Mouse (Mus musculus) forebrain, embryonic 14.5 days (tissue): ENCODE results near the gene Rbms2. TPM values are rescaled to one million over a fixed set of nuclear protein-coding genes. Genes with fewer than 3 reads are reported as not detected.

Source experiments
- ATAC-seq: fragments of 200-750 bp; cut with Nextera tagmentation; 2 replicates; pipeline ENCODE4 v1.8.0; 2017; ENCODE audit warnings: mild to moderate bottlenecking, moderate library complexity
- DNase-seq: peaks from one replicate; pipeline ENCODE4 v3.0.0-alpha.2; 2015; ENCODE audit warnings: low spot score
- H3K27ac ChIP-seq: fragments of 300-500 bp; sonication (generic); 2 replicates; pipeline ENCODE4 v1.5.1; 2014; ENCODE audit warnings: low read depth, mild to moderate bottlenecking, control low read depth, low read length, moderate library complexity
- H3K27me3 ChIP-seq: fragments of 300-500 bp; sonication (generic); replicated peaks from 2 replicates; pipeline ENCODE4 v1.6.1; 2014; ENCODE audit warnings: low read length, control low read depth, mixed read lengths; ENCODE audit not compliant: control insufficient read depth, insufficient read depth
- H3K36me3 ChIP-seq: fragments of 300-500 bp; sonication (generic); 2 replicates; pipeline ENCODE4 v1.6.1; 2014; ENCODE audit warnings: low read length, control low read depth; ENCODE audit not compliant: control insufficient read depth, insufficient read depth
- H3K4me1 ChIP-seq: fragments of 300-500 bp; sonication (generic); 2 replicates; pipeline ENCODE4 v1.6.1; 2014; ENCODE audit warnings: antibody characterized with exemption, low read length, control low read depth; ENCODE audit not compliant: control insufficient read depth, insufficient read depth
- H3K4me2 ChIP-seq: fragments of 300-500 bp; sonication (generic); 2 replicates; pipeline ENCODE4 v1.6.1; 2014; ENCODE audit warnings: mild to moderate bottlenecking, control low read depth, low read length
- H3K4me3 ChIP-seq: fragments of 300-500 bp; sonication (generic); 2 replicates; pipeline ENCODE4 v1.5.1; 2014; ENCODE audit warnings: low read depth, low read length, control low read depth
- H3K9ac ChIP-seq: fragments of 300-500 bp; sonication (generic); 2 replicates; pipeline ENCODE4 v1.6.1; 2014; ENCODE audit warnings: mild to moderate bottlenecking, low read length, control low read depth, moderate library complexity
- H3K9me3 ChIP-seq: fragments of 300-500 bp; sonication (generic); replicated peaks from 2 replicates; pipeline ENCODE4 v1.6.1; 2016; ENCODE audit warnings: low read length, control low read depth, mixed read lengths; ENCODE audit not compliant: control insufficient read depth
- WGBS: fragments of 180-500 bp; shearing (Covaris S2); extraction: QIAGEN DNeasy Blood & Tissue Kit; methylation state at CpG from one replicate; pipeline ENCODE4 v1.1.7; 2014; 5-methylcytosine and 5-hydroxymethylcytosine counted together
- polyA plus RNA-seq: library from polyadenylated mRNA; unstranded; fragments of >200 nt; fragmentation: Nextera tagmentation; extraction: Ambion mirVana; gene quantifications from 2 replicates; pipeline ENCODE4 v1.2.1, GENCODE M21; 2014

Gene Rbms2
- polyA plus RNA-seq, 1 experiment from 2014 or later, result 9.6 TPM

DNA sequence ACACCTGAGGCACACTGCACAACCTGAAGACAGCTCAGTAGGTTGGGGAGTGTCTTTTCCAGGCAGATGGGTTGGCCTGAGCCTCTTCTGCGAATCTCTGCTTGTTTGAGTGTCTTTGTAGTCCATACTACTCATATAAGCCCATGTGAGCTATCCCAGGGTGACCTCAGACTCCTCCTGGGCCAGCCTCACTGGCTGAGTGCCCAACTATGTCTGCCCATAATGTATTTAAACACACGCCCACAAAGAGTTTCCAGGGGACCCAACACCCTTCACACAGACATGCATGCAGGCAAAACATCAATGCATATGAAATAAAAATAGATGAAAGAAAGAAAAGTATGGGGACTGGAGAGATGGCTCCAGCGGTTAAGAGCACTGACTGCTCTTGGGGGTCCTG lies 26.1 kb downstream of the Rbms2 start:
- Histone ChIP-seq H3K9me3 (no peaks in the 10 kb centered on the region), H3K4me3 (no peak overlapping the region), H3K27ac (no peak overlapping the region), H3K9ac (no peak overlapping the region), H3K4me1 (no peaks in the 10 kb centered on the region), H3K27me3 (no peaks in the 10 kb centered on the region), H3K4me2 (no peak overlapping the region), H3K36me3 (0 out of 2 replicates have a peak, but pooled peaks cover under 1% of the 10 kb centered on the region)
- no peak for DNase-seq
- no peak for ATAC-seq
- 80% methylated on average over 3 of the region's 3 CpGs for WGBS

DNA sequence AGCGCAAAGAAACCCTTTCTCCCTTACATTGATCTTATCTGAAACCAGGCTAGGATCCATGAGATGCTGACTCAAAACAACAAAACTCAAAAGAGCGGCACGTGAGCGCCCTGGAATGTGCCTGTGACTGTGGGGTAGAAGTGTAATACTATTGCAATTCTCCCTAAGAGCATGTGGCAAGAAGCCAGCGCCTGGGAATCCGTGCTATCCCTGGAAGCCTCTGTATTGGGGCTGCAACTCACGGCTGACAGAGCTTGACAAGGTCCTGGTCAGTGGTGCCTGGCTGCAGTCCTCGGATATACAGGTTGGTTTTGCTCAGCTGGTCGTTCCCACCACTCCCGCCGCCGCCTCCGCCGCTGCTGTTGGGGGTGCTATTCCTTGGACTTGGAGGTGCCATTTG lies 29.2 kb downstream of the Rbms2 start:
- WGBS, result 86% methylated on average over 14 of the region's 14 CpGs
- H3K27me3 ChIP-seq, result no peaks in the 10 kb centered on the region
- no peak for ATAC-seq

DNA sequence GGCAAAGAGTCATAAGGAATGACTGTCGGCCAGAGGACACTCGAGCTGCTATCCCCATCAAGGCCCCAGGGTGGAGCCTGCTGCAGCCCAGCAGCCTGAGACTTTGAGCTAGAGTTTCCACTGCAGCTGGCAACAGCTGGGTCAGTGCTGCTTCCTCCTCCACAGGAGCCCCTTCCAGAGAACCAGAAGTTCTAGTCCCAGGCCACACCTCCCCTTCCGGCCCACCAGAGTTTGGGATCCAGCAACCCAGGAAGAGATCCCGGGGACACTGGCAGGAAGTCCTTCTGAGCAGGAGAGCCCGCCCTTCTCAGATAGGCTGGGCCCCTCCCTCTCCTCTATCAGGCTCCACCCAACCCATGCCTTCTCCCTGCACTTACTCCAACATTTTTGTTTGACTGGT lies 30.5 kb downstream of the Rbms2 start:
- peak; percentile 14 for DNase-seq
- no peak overlapping the region; the same call in 1 of the 2 replicates for H3K9ac ChIP-seq
- peak overlapping the region; percentile 14; the same call in 1 of the 2 replicates for H3K4me2 ChIP-seq
- no peaks in the 10 kb centered on the region for H3K9me3 ChIP-seq
- H3K27me3 ChIP-seq, result no peaks in the 10 kb centered on the region
- no peak overlapping the region for H3K27ac ChIP-seq
- ATAC-seq, result peak; percentile 61; the same call in 1 of the 2 replicates
- H3K36me3 ChIP-seq, result peaks cover 6% of the 10 kb centered on the region; the same call in 1 of the 2 replicates
- 3% methylated on average over 5 of the region's 5 CpGs for WGBS
- no peaks in the 10 kb centered on the region for H3K4me1 ChIP-seq
- no peak overlapping the region for H3K4me3 ChIP-seq

More for the DNA sequence above, 29.2 kb downstream of the Rbms2 start:
- Histone ChIP-seq H3K36me3 (peaks cover 6% of the 10 kb centered on the region; the same call in 1 of the 2 replicates), H3K4me1 (no peaks in the 10 kb centered on the region), H3K27ac (no peak overlapping the region), H3K9ac (no peak overlapping the region), H3K4me2 (no peak overlapping the region), H3K9me3 (no peaks in the 10 kb centered on the region), H3K4me3 (no peak overlapping the region)
- no peak for DNase-seq

- ATAC-seq (no peak), DNase-seq (no peak)
- 90% methylated on average over 5 of the region's 5 CpGs for WGBS
- Histone ChIP-seq H3K27ac (no peak overlapping the region), H3K36me3 (peaks cover 6% of the 10 kb centered on the region), H3K4me1 (no peaks in the 10 kb centered on the region), H3K9me3 (no peaks in the 10 kb centered on the region), H3K4me3 (no peak overlapping the region), H3K9ac (no peak overlapping the region), H3K27me3 (no peaks in the 10 kb centered on the region), H3K4me2 (no peak overlapping the region)
Measured at GRCm38 (mm10) chr10:128148789-128149365, 31.2 kb downstream of the Rbms2 start.

DNA sequence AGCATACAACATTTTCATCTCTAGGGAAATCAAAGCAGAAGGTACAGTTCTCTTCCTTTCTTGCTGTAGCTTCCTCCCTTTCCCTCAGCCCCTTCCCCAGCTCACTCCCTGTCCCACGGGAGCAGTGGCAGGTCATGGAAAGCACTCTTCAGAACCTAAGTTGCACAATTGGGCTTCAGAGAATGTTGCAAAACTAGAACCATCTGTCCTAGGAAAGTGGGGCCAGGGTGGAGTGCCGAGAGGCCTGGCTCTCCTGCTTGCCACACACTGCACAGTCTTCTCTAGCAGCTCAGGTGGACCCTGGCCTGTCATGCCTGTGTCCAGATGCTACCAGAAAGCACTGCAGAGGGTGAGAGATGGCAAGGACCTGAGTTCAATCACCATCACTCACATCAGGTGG lies 35.1 kb downstream of the Rbms2 start:
- H3K4me1 ChIP-seq, result no peaks in the 10 kb centered on the region
- H3K9me3 ChIP-seq, result no peaks in the 10 kb centered on the region
- WGBS, result 91% methylated on average over 2 of the region's 2 CpGs
- peaks cover 8% of the 10 kb centered on the region for H3K36me3 ChIP-seq
- no peak overlapping the region for H3K4me3 ChIP-seq
- DNase-seq (no peak), ATAC-seq (no peak)
- H3K27ac ChIP-seq, result no peak overlapping the region
- H3K27me3 ChIP-seq, result no peaks in the 10 kb centered on the region
- no peak overlapping the region for H3K9ac ChIP-seq
- H3K4me2 ChIP-seq, result no peak overlapping the region

DNA sequence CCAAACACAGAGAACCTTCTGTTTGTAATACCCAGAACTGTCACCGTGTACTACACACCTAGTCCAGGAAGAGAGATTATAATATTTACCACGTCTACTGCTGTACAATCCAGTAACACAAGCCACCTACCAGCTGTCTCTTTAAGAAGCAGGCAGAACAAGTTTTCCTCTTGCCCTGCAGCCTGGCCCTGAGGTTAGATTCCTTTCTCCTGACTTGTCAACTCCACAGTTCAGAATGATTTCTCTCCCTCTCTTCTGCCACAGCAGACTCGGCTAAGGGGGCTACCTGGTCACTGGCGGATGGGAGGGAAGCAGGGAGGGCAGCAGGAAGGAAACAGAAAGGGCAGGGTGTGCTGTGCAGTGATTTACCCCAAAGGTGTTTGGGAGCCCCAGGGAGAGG lies 36.4 kb downstream of the Rbms2 start:
- no peaks in the 10 kb centered on the region for H3K9me3 ChIP-seq
- peaks cover 5% of the 10 kb centered on the region for H3K36me3 ChIP-seq
- no peak overlapping the region for H3K4me3 ChIP-seq
- DNase-seq (no peak), ATAC-seq (no peak)
- 91% methylated on average over 4 of the region's 4 CpGs for WGBS
- H3K4me1 ChIP-seq, result no peaks in the 10 kb centered on the region
- H3K27me3 ChIP-seq, result no peaks in the 10 kb centered on the region
- H3K4me2 ChIP-seq, result no peak overlapping the region
- H3K27ac ChIP-seq, result no peak overlapping the region
- no peak overlapping the region for H3K9ac ChIP-seq

GRCm38 (mm10) chr10:128142165-128142564 lies 37.9 kb downstream of the Rbms2 start:
- Histone ChIP-seq H3K4me3 (no peak overlapping the region), H3K4me2 (no peak overlapping the region), H3K36me3 (peaks cover 5% of the 10 kb centered on the region), H3K9ac (no peak overlapping the region), H3K4me1 (no peaks in the 10 kb centered on the region), H3K9me3 (no peaks in the 10 kb centered on the region), H3K27me3 (no peaks in the 10 kb centered on the region), H3K27ac (no peak overlapping the region)
- ATAC-seq (no peak), DNase-seq (no peak)
- WGBS, result 69% methylated on average over 2 of the region's 2 CpGs

- ATAC-seq (no peak), DNase-seq (peak; percentile 60)
- H3K4me3 ChIP-seq, result no peak overlapping the region
- no peaks in the 10 kb centered on the region for H3K9me3 ChIP-seq
- H3K27me3 ChIP-seq, result no peaks in the 10 kb centered on the region
- H3K9ac ChIP-seq, result no peak overlapping the region
- H3K36me3 ChIP-seq, result peaks cover 3% of the 10 kb centered on the region; the same call in 1 of the 2 replicates
- H3K27ac ChIP-seq, result no peak overlapping the region
- 73% methylated on average over 12 of the region's 12 CpGs for WGBS
- H3K4me1 ChIP-seq, result no peaks in the 10 kb centered on the region
- H3K4me2 ChIP-seq, result no peak overlapping the region
Measured at GRCm38 (mm10) chr10:128140236-128140952, 39.7 kb downstream of the Rbms2 start.

DNA sequence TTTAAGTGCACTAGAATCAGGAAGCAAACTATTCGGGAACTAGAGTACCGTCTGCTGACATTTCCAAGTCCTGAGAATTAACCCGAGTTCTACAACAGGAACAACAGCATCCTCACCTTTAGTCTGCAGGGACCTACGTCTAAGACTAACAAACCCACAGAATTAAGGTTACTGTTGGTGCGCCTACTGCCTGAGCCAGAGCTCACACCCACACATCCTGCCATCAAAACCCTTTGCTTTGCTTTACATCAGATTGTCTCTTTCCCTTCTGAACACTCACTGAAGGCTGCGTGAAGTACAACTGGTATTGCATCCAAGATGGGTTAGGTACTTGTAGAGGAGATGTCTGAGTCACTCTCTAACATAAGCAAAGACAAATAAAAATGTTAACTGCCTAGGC lies 44.7 kb downstream of the Rbms2 start:
- peaks cover 11% of the 10 kb centered on the region; the same call in 1 of the 2 replicates for H3K36me3 ChIP-seq
- no peak overlapping the region for H3K27ac ChIP-seq
- no peak overlapping the region for H3K9ac ChIP-seq
- H3K4me3 ChIP-seq, result no peak overlapping the region
- WGBS, result 89% methylated on average over 6 of the region's 6 CpGs
- no peaks in the 10 kb centered on the region for H3K27me3 ChIP-seq
- ATAC-seq, result no peak
- no peak for DNase-seq
- no peak overlapping the region for H3K4me2 ChIP-seq
- H3K9me3 ChIP-seq, result no peaks in the 10 kb centered on the region
- H3K4me1 ChIP-seq, result no peaks in the 10 kb centered on the region
